Mouse (Mus musculus) Patski (cell line): Measurements from ENCODE around the gene Erf. TPM values are rescaled to one million over a fixed set of nuclear protein-coding genes. Genes with fewer than 3 reads are reported as not detected.

Experiments used
- ATAC-seq: fragments of 100-300 bp; one replicate; pipeline ENCODE4 v1.8.0; 2021
- CTCF ChIA-PET: fragments of 350-600 bp; sonication (Branson Sonifier 250); formaldehyde crosslinking; loops from one replicate; lab custom pipeline; 2022; ENCODE audit warnings: inconsistent platforms; lab: Charles Lee
- POLR2A ChIA-PET: fragments of 350-600 bp; sonication (Branson Sonifier 250); formaldehyde crosslinking; loops from one replicate; lab custom pipeline; 2022; ENCODE audit warnings: antibody characterized with exemption, inconsistent platforms; lab: Charles Lee
- DNase-seq: peaks from one replicate; pipeline ENCODE4 v3.0.0-alpha.2; 2011; ENCODE audit warnings: low read depth, low spot score
- H3K27me3 ChIP-seq: fragments of 371-371 bp; one replicate; pipeline ENCODE4 v1.5.1; 2021
- CTCF ChIP-seq: fragments of 100-300 bp; IDR thresholded peaks from one replicate; pipeline ENCODE4 v1.5.1; 2021
- in situ Hi-C: fragments of 300-500 bp; cut with MboI; formaldehyde crosslinking; loops from 3 replicates; pipeline ENCODE4 v1.11.1; 2018; ENCODE audit warnings: low pct_unique_long_range_greater_than_20kb, mixed read lengths
- polyA plus RNA-seq: library from polyadenylated mRNA; unstranded; gene quantifications from one replicate; pipeline ENCODE4 v1.2.3, GENCODE M21; 2021

Erf gene
- polyA plus RNA-seq, 1 experiment from 2014 or later, result 45.9 TPM

DNA sequence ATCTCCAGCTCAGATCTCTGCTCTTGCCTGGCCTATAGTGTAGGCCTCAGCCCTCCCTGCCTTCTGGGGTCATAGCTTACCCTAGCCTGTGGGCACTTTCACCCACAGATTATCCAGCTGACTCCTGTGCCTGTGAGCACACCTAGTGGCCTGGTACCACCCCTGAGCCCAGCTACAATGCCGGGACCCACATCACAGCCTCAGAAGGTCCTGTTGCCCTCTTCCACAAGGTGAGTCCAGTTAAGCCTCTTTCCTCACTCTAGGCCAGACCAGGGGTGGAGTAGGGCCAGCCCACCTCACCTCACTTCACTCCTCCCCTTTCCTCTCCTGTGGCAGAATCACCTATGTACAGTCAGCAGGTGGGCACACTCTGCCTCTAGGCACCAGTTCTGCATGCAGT, 39.9 kb upstream of the Erf start:
- no peaks in the 10 kb centered on the region for H3K27me3 ChIP-seq
- in situ Hi-C loops, result no loop called here
- POLR2A ChIA-PET, result no interaction called here
- ATAC-seq, result no peak
- TF ChIP-seq CTCF, result no peak
- CTCF ChIA-PET, result interaction anchor here (3.5 kb wide), 1 partner anchor 26 kb away, joined by 15 read pairs; the partner anchor contains the start of gene Megf8
- no peak for DNase-seq

GRCm38 (mm10) chr7:25289925-25290324, 39.4 kb upstream of the Erf start:
- CTCF ChIA-PET, result interaction anchor here (3.5 kb wide), 1 partner anchor 27 kb away, joined by 15 read pairs; the partner anchor contains the start of gene Megf8
- in situ Hi-C loops, result no loop called here
- DNase-seq, result no peak

DNA sequence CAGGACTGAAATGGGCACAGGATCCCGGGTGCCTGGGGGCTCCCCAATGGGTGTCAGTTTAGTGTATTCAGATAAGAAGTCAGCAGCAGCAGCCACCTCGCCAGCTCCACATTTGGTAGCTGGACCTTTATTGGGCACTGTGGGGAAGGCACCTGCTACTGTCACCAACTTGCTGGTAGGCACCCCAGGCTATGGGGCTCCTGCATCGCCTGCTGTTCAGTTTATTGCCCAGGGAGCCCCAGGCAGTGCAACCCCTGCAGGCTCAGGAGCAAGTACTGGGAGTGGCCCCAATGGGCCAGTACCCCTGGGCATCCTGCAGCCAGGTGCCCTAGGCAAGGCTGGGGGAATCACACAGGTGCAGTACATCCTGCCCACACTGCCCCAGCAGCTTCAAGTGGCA, 38.2 kb upstream of the Erf start:
- no peak for TF ChIP-seq CTCF
- no peak for DNase-seq
- no peaks in the 10 kb centered on the region for H3K27me3 ChIP-seq
- in situ Hi-C loops, result no loop called here
- CTCF ChIA-PET, result no interaction called here
- no peak for ATAC-seq
- POLR2A ChIA-PET, result no interaction called here

More at GRCm38 (mm10) chr7:25289925-25290324, 39.4 kb upstream of the Erf start:
- POLR2A ChIA-PET, result no interaction called here
- TF ChIP-seq CTCF, result no peak
- no peaks in the 10 kb centered on the region for H3K27me3 ChIP-seq
- no peak for ATAC-seq

DNA sequence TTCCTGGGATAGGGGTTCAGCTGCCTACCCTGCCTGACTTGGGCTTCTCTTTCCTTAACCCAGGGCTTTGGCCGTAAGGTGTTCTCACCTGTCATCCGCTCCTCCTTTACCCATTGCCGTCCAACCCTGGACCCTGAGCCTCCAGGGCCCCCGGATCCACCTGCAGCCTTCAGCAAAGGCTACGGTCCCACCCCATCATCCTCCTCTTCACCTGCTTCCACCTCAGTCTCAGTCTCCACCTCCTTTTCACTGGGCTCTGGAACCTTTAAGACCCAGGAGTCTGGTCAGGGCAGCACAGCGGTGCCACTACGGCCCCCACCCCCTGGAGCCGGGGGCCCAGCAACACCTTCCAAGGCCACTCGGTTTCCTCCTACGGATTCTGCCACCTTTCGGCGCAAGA, 37.5 kb upstream of the Erf start:
- in situ Hi-C loops, result no loop called here
- no peak for TF ChIP-seq CTCF
- no peaks in the 10 kb centered on the region for H3K27me3 ChIP-seq
- ATAC-seq (no peak), DNase-seq (no peak)
- ChIA-PET CTCF (interaction anchor here (1.6 kb wide), 1 partner anchor 23 kb away, joined by 3 read pairs; no protein-coding TSS in a partner anchor), POLR2A (no interaction called here)

DNA sequence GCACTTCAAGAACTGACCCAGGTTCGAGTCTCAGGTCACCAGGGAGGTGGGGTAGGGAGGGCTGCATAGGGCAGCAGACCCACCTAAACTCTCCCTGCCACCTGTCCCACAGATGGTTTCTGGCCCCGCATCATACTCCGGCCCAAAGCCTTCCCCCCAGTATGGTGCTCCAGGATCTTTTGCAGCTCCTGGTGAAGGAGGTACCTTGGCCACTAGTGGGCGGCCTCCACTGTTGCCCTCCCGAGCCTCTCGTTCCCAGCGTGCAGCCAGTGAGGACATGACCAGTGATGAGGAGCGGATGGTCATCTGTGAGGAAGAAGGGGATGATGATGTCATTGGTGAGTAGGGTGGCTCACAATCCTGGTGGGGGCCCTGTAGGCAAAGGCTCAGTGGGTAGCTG, 36.4 kb upstream of the Erf start:
- ChIA-PET CTCF (interaction anchor here (1.6 kb wide), 1 partner anchor 24 kb away, joined by 3 read pairs; no protein-coding TSS in a partner anchor), POLR2A (interaction anchor here (1.0 kb wide), 1 partner anchor 11 kb away, joined by 3 read pairs; the partner anchor contains the start of gene Pafah1b3)
- no peak for TF ChIP-seq CTCF
- H3K27me3 ChIP-seq, result no peaks in the 10 kb centered on the region
- in situ Hi-C loops, result no loop called here
- DNase-seq (no peak), ATAC-seq (no peak)

GRCm38 (mm10) chr7:25285511-25286238, 35.1 kb upstream of the Erf start:
- H3K27me3 ChIP-seq, result no peaks in the 10 kb centered on the region
- ATAC-seq, result no peak
- ChIA-PET CTCF (no interaction called here), POLR2A (no interaction called here)
- in situ Hi-C loops, result no loop called here
- no peak for DNase-seq
- TF ChIP-seq CTCF, result no peak

DNA sequence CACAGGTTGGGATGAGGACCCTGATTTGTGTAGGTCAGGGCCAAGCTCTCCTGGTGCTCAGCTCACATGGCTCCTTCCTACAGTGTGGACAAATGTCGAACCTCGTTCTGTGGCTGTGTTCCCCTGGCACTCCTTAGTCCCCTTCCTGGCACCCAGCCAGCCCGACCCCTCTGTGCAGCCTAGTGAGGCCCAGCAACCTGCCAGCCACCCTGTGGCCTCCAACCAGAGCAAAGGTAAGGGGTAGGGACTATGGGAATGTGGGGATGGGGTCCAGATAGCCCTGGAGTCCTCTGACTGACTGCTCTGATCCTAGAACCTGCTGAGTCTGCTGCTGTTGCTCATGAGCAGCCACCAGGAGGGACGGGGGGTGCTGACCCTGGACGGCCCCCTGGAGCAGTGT, 34.2 kb upstream of the Erf start:
- ATAC-seq (no peak), DNase-seq (no peak)
- CTCF ChIA-PET, result interaction anchor here (1.5 kb wide), 1 partner anchor 13 kb away, joined by 4 read pairs; the partner anchor contains the start of gene Pafah1b3
- POLR2A ChIA-PET, result interaction anchor here (2.6 kb wide), 1 partner anchor 8 kb away, joined by 10 read pairs; no protein-coding TSS in a partner anchor
- in situ Hi-C loops, result no loop called here
- TF ChIP-seq CTCF, result no peak
- H3K27me3 ChIP-seq, result no peaks in the 10 kb centered on the region

DNA sequence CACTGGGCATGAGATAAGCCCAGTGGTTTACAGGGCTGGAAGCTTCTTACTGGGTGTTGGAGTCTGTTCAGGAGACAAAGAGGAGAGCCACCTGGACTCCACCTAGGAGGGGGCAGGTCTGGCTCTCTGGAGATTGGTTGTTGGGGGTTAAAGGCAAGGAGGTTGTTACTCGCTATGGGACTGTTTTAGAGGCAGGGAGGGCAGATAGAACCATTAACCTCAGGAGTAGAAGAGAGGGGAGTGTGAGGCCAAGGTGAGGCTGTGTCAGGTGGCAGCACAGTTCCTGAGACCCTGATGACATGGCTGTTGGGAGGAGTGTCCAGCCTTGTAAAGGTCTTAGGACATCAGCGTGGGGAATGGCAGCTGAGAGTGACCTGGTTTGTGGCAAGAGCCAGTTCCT, 33.6 kb upstream of the Erf start:
- H3K27me3 ChIP-seq, result no peaks in the 10 kb centered on the region
- in situ Hi-C loops, result no loop called here
- DNase-seq (no peak), ATAC-seq (no peak)
- ChIA-PET POLR2A (interaction anchor here (0.6 to 2.6 kb wide), 3 partner anchors 8 to 47 kb away, joined by 3 to 10 read pairs (median 6); no protein-coding TSS in a partner anchor), CTCF (interaction anchor here (1.2 to 1.5 kb wide), 2 partner anchors 8 to 14 kb away, joined by 3 to 4 read pairs; partner anchors contain the start of gene Pafah1b3)
- TF ChIP-seq CTCF, result no peak

GRCm38 (mm10) chr7:25283637-25284036, 33.1 kb upstream of the Erf start:
- DNase-seq, result no peak
- ChIA-PET CTCF (interaction anchor here (1.2 to 1.5 kb wide), 2 partner anchors 9 to 14 kb away, joined by 3 to 4 read pairs; partner anchors contain the start of gene Pafah1b3), POLR2A (interaction anchor here (0.6 to 2.6 kb wide), 4 partner anchors 9 to 47 kb away, joined by 3 to 10 read pairs (median 4); partner anchors contain the start of gene Pafah1b3)
- H3K27me3 ChIP-seq, result no peaks in the 10 kb centered on the region
- no peak for ATAC-seq
- no peak for TF ChIP-seq CTCF
- in situ Hi-C loops, result no loop called here

- in situ Hi-C loops, result no loop called here
- no peaks in the 10 kb centered on the region for H3K27me3 ChIP-seq
- ATAC-seq (no peak), DNase-seq (no peak)
- CTCF ChIA-PET, result no interaction called here
- TF ChIP-seq CTCF, result no peak
- POLR2A ChIA-PET, result interaction anchor here (0.9 to 2.6 kb wide), 2 partner anchors 10 to 15 kb away, joined by 3 to 10 read pairs; partner anchors contain the start of gene Pafah1b3
Measured at GRCm38 (mm10) chr7:25282731-25283211, 32.2 kb upstream of the Erf start.
